Mouse (Mus musculus): ENCODE data around the gene Il22ra1. TPM values are rescaled to one million over a fixed set of nuclear protein-coding genes. Genes with fewer than 3 reads are reported as not detected.
A peak's percentile ranks its signal among the peaks of the same experiment; 100 is the strongest.

The Il22ra1 gene
- polyA plus RNA-seq, 1 experiment: not detected

GRCm38 (mm10) chr4:135745613-135746012 is 17.6 kb downstream of the Il22ra1 start:
- no peak for TF ChIP-seq CTCF (IDR thresholded peaks at IDR 0.05; ENCODE audit: borderline replicate concordance, insufficient read depth, low read length)
- no peak for TF ChIP-seq POLR2A (IDR thresholded peaks at IDR 0.05; ENCODE audit: low read depth, low read length)
- Histone ChIP-seq H3K27ac (ENCODE audit: insufficient read depth, low read length) (no peak overlapping the region), H3K4me3 (ENCODE audit: insufficient read depth, low read length) (no peak overlapping the region)

DNA sequence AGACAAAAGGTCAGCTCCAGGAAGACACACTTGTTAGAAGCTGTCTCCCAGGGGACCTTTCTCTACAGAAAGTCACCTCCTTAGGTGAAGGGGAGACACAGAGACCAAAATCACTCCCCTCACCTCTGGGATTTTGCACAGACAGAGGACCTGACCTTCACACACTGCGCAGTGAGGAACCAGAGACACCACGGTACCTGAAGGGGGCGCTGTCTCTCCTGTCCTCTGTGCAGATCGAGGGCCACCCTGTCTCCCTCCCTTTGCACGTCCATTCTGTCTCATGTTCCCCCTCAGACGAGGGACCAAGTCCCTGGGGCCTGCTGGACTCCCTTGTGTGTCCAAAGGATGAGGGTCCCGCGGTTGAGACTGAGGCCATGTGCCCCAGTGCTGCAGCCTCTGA is 22.9 kb downstream of the Il22ra1 start:
- Histone ChIP-seq H3K4me1 (ENCODE audit: control insufficient read depth, insufficient read depth, low read length) (no peaks in the 10 kb centered on the region), H3K4me3 (ENCODE audit: insufficient read depth, low read length) (no peak overlapping the region), H3K27ac (ENCODE audit: insufficient read depth, low read length) (no peak overlapping the region)
- TF ChIP-seq CTCF (IDR thresholded peaks at IDR 0.05; ENCODE audit: borderline replicate concordance, insufficient read depth, low read length) (peak; percentile 11; the same call in 1 of the 2 replicates), POLR2A (IDR thresholded peaks at IDR 0.05; ENCODE audit: low read depth, low read length) (no peak)

More at GRCm38 (mm10) chr4:135745613-135746012, 17.6 kb downstream of the Il22ra1 start:
- H3K4me1 ChIP-seq (ENCODE audit: control insufficient read depth, insufficient read depth, low read length): no peaks in the 10 kb centered on the region

DNA sequence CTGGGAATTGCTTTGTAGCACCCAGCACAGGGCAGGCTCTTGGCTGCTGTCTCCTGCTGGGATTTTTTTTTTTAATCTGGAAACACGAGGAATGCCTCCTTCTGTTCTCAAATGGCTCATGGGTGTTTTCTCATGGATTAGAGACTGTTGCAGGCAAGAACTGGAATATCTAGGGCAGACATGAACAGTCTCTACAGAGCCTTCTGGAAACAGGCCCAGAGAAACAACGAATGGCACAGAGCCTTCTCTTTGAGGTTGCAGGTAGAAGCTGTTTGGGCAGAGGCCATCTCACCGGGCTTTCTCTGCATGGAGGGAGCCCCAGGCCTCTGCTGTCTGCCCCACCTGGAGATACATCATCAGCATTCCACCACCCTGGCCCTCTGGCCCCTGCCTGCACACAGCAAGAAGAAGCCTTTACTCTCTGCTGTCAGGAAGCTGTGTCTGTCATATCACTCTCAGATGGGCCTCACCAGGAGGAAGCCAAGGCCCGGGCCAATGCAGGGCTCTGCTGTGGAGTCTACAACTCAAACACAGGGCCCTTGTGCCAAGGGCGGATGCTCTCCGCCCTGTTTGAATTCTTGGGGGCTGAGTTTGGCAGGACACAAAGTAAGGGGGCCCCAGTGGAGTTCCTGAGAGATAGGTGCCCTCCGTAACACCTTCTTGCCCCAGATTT is 24.3 kb downstream of the Il22ra1 start:
- Histone ChIP-seq H3K27ac (ENCODE audit: insufficient read depth, low read length) (no peak overlapping the region), H3K4me1 (ENCODE audit: control insufficient read depth, insufficient read depth, low read length) (no peaks in the 10 kb centered on the region), H3K4me3 (ENCODE audit: insufficient read depth, low read length) (no peak overlapping the region)
- TF ChIP-seq POLR2A (IDR thresholded peaks at IDR 0.05; ENCODE audit: low read depth, low read length): no peak
- TF ChIP-seq CTCF (IDR thresholded peaks at IDR 0.05; ENCODE audit: borderline replicate concordance, insufficient read depth, low read length): no peak

DNA sequence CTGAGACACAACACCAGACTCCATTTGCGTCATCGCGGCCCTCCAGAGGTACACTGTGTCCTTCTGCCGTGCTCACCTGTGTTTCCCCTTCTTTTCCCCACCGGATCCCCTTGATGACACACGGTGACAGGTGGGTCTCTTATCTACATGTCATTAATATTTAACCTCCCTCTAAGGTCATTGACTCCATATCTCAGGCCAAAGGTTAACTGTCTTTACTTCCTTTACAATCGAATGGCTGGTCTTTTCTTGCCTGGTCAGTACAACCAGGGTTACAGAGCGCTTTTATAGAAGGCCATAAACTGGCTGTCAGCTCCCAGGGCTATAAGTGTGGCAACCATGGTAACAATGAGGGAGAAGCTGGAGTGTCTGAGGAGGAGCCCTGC is 24.8 kb downstream of the Il22ra1 start:
- Histone ChIP-seq H3K4me3 (ENCODE audit: insufficient read depth, low read length) (no peak overlapping the region), H3K27ac (ENCODE audit: insufficient read depth, low read length) (no peak overlapping the region), H3K4me1 (ENCODE audit: control insufficient read depth, insufficient read depth, low read length) (no peaks in the 10 kb centered on the region)
- no peak for TF ChIP-seq POLR2A (IDR thresholded peaks at IDR 0.05; ENCODE audit: low read depth, low read length)
- TF ChIP-seq CTCF (IDR thresholded peaks at IDR 0.05; ENCODE audit: borderline replicate concordance, insufficient read depth, low read length): no peak

DNA sequence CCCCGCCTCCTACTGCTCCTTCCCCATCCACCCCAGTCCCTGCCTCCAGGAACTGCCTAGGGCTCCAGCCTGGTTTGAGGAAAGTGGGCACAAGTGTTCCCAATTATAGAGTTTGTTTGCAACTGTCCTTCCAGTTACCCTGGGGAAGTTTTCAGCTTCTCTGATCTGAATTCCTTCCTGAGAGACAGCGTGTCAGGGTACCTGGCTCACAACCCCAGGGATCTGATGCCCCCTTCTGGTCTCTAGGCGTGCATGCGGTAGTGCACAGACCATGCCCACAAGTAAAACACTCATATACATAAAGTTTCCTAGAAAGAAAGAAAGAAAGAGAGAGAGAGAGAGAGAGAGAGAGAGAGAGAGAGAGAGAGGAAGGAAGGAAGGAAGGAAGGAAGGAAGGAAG is 30.4 kb downstream of the Il22ra1 start:
- H3K27ac ChIP-seq (ENCODE audit: insufficient read depth, low read length): no peak overlapping the region

GRCm38 (mm10) chr4:135758825-135759224 is 30.9 kb downstream of the Il22ra1 start:
- TF ChIP-seq CTCF (IDR thresholded peaks at IDR 0.05; ENCODE audit: borderline replicate concordance, insufficient read depth, low read length): no peak
- no peak for TF ChIP-seq POLR2A (IDR thresholded peaks at IDR 0.05; ENCODE audit: low read depth, low read length)
- Histone ChIP-seq H3K27ac (ENCODE audit: insufficient read depth, low read length) (no peak overlapping the region), H3K4me1 (ENCODE audit: control insufficient read depth, insufficient read depth, low read length) (no peaks in the 10 kb centered on the region), H3K4me3 (ENCODE audit: insufficient read depth, low read length) (no peak overlapping the region)

More for the DNA sequence above, 30.4 kb downstream of the Il22ra1 start:
- TF ChIP-seq CTCF (IDR thresholded peaks at IDR 0.05; ENCODE audit: borderline replicate concordance, insufficient read depth, low read length) (peak; percentile 20; the same call in 1 of the 2 replicates), POLR2A (IDR thresholded peaks at IDR 0.05; ENCODE audit: low read depth, low read length) (no peak)
- Histone ChIP-seq H3K4me3 (ENCODE audit: insufficient read depth, low read length) (no peak overlapping the region), H3K4me1 (ENCODE audit: control insufficient read depth, insufficient read depth, low read length) (no peaks in the 10 kb centered on the region)

DNA sequence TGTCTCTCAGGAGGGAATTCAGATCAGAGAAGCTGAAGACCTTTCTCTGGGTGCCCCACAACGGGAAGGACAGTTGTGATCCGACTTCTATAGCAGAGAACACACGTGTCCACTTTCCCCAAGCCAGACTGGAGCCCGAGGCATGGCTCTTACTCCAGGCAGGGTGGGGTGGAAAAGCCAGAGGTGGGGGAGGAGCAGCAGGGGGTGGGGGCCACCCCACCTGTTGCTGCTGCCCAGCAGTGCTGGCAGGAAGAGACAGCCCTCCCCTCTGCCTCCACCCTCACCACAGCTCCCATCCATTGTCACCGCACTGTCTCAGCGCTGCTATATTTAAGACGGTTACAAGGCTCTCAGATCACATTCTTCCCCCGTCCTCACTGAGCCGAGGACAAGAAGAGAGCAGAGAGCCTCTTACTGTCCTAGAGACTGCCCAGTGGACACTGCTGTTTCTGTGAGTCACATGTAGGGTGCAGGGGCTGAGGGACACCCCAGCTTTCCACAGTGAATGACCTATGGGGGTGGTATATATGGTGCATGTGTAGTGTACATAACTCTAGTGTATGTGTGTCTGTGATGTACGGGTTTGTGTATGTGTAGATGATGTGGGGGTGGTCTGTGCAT is 31.5 kb downstream of the Il22ra1 start, which contains the start of gene Myom3:
Myom3 (plus strand) TSS at position 360 of the 621 bp plus-strand sequence.
- TF ChIP-seq POLR2A (IDR thresholded peaks at IDR 0.05; ENCODE audit: low read depth, low read length) (no peak), CTCF (IDR thresholded peaks at IDR 0.05; ENCODE audit: borderline replicate concordance, insufficient read depth, low read length) (no peak)
- Histone ChIP-seq H3K4me3 (ENCODE audit: insufficient read depth, low read length) (no peak within 1 kb of the TSS), H3K4me1 (ENCODE audit: control insufficient read depth, insufficient read depth, low read length) (no peaks in the 10 kb centered on the region), H3K27ac (ENCODE audit: insufficient read depth, low read length) (no peak within 1 kb of the TSS)

DNA sequence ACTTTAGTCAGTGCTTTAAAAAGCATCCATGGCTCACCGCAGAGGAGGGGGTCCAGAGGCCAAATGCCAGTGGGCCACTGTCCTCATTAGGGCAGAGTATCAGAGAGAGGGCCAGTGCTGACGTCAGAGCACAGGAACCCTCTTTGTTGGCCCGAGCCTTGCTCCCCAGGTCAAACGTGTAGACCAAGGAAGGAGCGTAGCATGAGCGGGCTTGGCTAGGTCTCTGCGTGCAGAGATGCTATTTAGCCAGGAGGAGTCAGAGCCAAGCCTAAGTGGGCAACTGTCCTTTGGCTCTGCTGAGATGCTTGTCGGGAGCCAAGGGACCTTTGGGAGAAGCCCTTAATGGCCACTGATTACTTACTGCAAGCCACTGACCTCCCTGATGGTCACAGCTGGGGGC is 33.1 kb downstream of the Il22ra1 start:
- no peak overlapping the region for H3K4me3 ChIP-seq (ENCODE audit: insufficient read depth, low read length)
- no peaks in the 10 kb centered on the region for H3K4me1 ChIP-seq (ENCODE audit: control insufficient read depth, insufficient read depth, low read length)
- no peak overlapping the region for H3K27ac ChIP-seq (ENCODE audit: insufficient read depth, low read length)
- no peak for TF ChIP-seq POLR2A (IDR thresholded peaks at IDR 0.05; ENCODE audit: low read depth, low read length)
- no peak for TF ChIP-seq CTCF (IDR thresholded peaks at IDR 0.05; ENCODE audit: borderline replicate concordance, insufficient read depth, low read length)

DNA sequence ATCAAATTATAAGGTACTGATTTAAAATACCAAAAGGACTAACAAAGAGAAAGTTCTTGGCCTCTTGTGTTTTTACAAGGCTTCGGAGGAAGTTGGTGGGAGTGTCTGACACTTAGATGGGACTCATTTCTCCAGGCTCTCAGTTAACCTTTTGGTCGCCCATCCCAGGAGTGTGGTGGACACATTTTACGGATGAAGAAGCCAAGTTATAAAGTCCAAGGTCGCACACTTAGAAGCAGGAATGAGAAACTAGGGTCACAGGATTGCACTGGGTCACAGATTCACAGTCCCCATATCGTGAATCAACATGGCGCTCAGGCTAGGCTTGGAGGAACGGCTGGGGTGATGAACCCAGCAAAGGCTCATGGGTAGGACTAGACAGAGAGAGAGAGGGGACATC is 33.6 kb downstream of the Il22ra1 start:
- H3K4me1 ChIP-seq (ENCODE audit: control insufficient read depth, insufficient read depth, low read length): no peaks in the 10 kb centered on the region
- no peak overlapping the region for H3K27ac ChIP-seq (ENCODE audit: insufficient read depth, low read length)
- TF ChIP-seq POLR2A (IDR thresholded peaks at IDR 0.05; ENCODE audit: low read depth, low read length) (no peak), CTCF (IDR thresholded peaks at IDR 0.05; ENCODE audit: borderline replicate concordance, insufficient read depth, low read length) (no peak)
- H3K4me3 ChIP-seq (ENCODE audit: insufficient read depth, low read length): no peak overlapping the region

- no peaks in the 10 kb centered on the region for H3K4me1 ChIP-seq (ENCODE audit: control insufficient read depth, insufficient read depth, low read length)
- TF ChIP-seq POLR2A (IDR thresholded peaks at IDR 0.05; ENCODE audit: low read depth, low read length) (no peak), CTCF (IDR thresholded peaks at IDR 0.05; ENCODE audit: borderline replicate concordance, insufficient read depth, low read length) (no peak)
- no peak overlapping the region for H3K4me3 ChIP-seq (ENCODE audit: insufficient read depth, low read length)
- no peak overlapping the region for H3K27ac ChIP-seq (ENCODE audit: insufficient read depth, low read length)
Measured at GRCm38 (mm10) chr4:135762251-135762906, 34.4 kb downstream of the Il22ra1 start.
